Mouse (Mus musculus) cerebellum, adult 2 months (tissue): ENCODE results near the gene Lzts2. TPM values are rescaled to one million over a fixed set of nuclear protein-coding genes. Genes with fewer than 3 reads are reported as not detected.
A peak's percentile ranks its signal among the peaks of the same experiment; 100 is the strongest.

Experiments used
- DNase-seq, 2 experiments: peaks; one replicate each; pipeline ENCODE4 v3.0.0; 2021
- H3K27ac ChIP-seq: fragments of 200-500 bp; 2 replicates; pipeline ENCODE4 v1.5.1; 2012; ENCODE audit warnings: low read length, control low read depth, inconsistent platforms; ENCODE audit not compliant: insufficient read depth
- H3K27me3 ChIP-seq: fragments of 200-500 bp; 2 replicates; pipeline ENCODE4 v1.6.1; 2012; ENCODE audit warnings: inconsistent platforms, mild to moderate bottlenecking, low read length, moderate library complexity; ENCODE audit not compliant: control insufficient read depth, insufficient read depth
- H3K4me1 ChIP-seq: fragments of 200-500 bp; 2 replicates; pipeline ENCODE4 v1.6.1; 2011; ENCODE audit warnings: low read length; ENCODE audit not compliant: control insufficient read depth, insufficient read depth
- H3K4me3 ChIP-seq: fragments of 200-500 bp; replicated peaks from 2 replicates; pipeline ENCODE3; 2011; ENCODE audit warnings: mild to moderate bottlenecking, low read depth, low read length, control low read depth; ENCODE audit not compliant: insufficient read depth
- CTCF ChIP-seq: fragments of 200-500 bp; IDR thresholded peaks from 2 replicates; pipeline ENCODE4 v1.5.1; 2011; ENCODE audit warnings: low read depth, mild to moderate bottlenecking, control low read depth, low read length, moderate library complexity, borderline replicate concordance; ENCODE audit not compliant: insufficient read depth
- POLR2A ChIP-seq: fragments of 200-500 bp; IDR thresholded peaks from 2 replicates; pipeline ENCODE4 v1.6.1; 2011; ENCODE audit warnings: low read length, control low read depth, borderline replicate concordance; ENCODE audit not compliant: insufficient read depth
- WGBS: fragments of 180-500 bp; shearing (Covaris S2); methylation state at CpG from one replicate; pipeline ENCODE4 v1.1.7; 2018; 5-methylcytosine and 5-hydroxymethylcytosine counted together
- polyA plus RNA-seq: library from polyadenylated mRNA; depleted of rRNA; stranded (reverse); fragments of >200 nt; gene quantifications from 2 replicates; pipeline ENCODE4 v1.2.3, GENCODE M21; 2012

Lzts2 gene
- polyA plus RNA-seq, 1 experiment, result 56.3 TPM

DNA sequence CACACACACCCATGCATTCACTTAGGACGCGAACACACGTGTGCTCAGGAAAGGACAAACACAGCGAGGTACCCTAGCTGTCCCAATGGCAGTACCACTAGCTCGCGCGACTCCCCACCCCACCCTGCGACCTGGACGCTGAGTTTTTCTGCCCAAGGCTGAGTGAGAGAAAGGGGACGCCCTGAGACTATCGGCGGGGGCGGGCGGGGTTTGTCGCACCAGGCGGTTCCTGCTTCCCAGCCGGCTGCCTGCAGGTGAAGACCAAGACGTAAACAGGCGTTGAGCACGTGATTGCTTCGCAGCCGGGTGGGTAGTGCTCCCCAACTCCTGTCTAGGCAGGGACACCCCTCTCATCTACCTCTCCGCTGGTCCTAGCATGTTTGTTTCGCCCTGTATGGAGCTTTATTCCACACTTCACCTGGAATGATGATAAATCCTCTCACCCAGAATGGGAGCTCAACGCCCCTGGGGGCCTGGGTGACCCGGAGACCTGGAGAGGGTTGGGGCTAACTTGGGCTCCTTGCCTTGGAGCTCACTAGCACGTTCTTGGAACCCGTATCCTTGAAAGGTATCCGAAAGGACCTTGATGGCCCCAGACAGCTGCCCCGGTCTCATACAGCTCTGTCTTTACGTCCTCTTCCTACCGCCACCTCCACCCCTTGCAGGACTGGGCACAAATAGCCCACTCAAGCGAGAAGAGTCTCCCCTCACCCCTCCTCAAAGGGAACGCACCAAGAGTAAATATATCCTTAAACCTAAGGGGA lies 1.5 kb downstream of the Lzts2 start:
- peak; percentile 81 to 82 for DNase-seq
- WGBS, result under 1% methylated on average over 34 of the region's 34 CpGs
- H3K27me3 ChIP-seq, result no peaks in the 10 kb centered on the region
- peaks cover 8% of the 10 kb centered on the region for H3K4me1 ChIP-seq
- H3K27ac ChIP-seq, result peak overlapping the region; percentile 100
- no peak for TF ChIP-seq CTCF
- peak; percentile 31; the same call in 1 of the 2 replicates for TF ChIP-seq POLR2A
- peak overlapping the region; percentile 90 for H3K4me3 ChIP-seq

DNA sequence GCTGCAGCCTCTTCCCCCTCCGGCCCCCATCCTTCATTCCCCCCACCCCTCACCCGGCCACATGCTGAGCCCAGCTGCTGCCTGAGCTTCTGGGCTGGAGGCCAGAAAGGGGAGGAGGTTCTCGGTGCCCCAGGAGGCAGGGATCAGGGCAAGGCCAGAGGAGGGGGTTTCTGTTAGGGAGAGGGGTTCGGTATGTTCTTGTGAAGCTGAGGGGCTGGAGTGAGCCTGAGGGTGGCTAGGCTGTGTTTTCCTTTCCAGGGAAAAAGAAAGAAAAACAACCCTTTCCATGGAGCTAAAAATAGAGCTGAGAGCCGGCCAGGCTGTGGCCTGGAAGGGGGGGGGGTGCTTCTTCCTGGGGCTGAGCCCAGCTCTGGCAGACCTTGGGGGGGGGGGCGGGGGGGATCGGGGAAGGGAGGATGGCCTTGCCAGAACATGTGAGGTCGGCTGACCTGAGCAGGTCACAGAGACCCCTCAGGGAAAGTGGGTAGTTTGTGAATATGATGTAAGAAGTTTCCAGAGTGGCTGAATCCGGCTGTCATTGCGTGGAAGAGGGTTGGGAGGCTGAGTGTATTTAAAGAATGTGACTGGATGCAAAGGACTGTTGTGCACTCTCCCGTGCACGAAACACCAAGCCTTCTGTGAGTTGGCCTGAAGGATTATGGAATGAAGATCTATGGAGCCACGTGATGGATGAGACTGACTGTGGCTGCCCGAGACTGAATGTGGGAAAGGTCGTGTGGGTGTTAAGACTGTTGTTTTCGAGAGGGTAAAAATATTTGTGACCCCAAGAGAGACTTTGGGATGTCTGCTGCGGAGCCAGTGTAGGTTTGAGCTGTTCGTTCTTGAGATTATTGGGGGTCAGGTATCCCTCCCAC lies 2.4 kb downstream of the Lzts2 start:
- 0% methylated on average over 16 of the region's 18 CpGs for WGBS
- peaks cover 14% of the 10 kb centered on the region for H3K4me1 ChIP-seq
- peak overlapping the region; percentile 100 for H3K27ac ChIP-seq
- peak; percentile 64; the same call in 1 of the 2 replicates for TF ChIP-seq POLR2A
- no peak for TF ChIP-seq CTCF
- H3K4me3 ChIP-seq, result peak overlapping the region; percentile 90
- no peaks in the 10 kb centered on the region for H3K27me3 ChIP-seq
- peak; percentile 86 to 89 for DNase-seq

DNA sequence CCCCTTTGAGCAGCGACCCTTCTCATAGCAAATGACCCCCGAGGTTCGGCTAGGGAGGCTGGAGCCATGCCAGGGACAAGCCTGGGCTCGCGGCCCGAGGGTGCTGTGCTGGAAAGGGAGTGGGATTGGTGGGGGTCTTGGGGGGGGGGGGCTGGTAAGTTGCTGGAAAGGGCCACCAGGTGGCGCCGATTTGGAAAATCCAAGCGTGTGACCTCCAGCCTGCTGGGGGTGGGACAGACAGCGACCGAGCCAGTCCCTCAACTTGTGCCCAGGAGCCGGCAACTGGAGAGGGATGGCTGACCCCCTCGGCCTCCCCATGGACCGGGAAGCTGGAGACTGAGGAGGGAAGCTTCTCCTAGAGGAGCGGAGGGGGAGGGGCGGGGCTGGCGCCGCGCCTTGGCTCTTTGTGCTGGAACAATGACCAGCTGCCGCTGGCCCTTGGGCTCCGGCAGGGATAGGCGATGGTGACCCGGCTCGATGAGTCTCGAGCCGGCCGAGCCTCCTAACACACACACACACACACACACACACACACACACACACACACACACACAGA lies 3.1 kb downstream of the Lzts2 start:
- Histone ChIP-seq H3K4me1 (peaks cover 16% of the 10 kb centered on the region), H3K4me3 (peak overlapping the region; percentile 77), H3K27ac (peak overlapping the region; percentile 98), H3K27me3 (no peaks in the 10 kb centered on the region)
- peak; percentile 35; the same call in 1 of the 2 replicates for TF ChIP-seq CTCF
- no peak; the same call in 1 of the 2 replicates for TF ChIP-seq POLR2A
- WGBS, result under 1% methylated on average over 26 of the region's 27 CpGs
- peak; percentile 85 to 87 for DNase-seq

DNA sequence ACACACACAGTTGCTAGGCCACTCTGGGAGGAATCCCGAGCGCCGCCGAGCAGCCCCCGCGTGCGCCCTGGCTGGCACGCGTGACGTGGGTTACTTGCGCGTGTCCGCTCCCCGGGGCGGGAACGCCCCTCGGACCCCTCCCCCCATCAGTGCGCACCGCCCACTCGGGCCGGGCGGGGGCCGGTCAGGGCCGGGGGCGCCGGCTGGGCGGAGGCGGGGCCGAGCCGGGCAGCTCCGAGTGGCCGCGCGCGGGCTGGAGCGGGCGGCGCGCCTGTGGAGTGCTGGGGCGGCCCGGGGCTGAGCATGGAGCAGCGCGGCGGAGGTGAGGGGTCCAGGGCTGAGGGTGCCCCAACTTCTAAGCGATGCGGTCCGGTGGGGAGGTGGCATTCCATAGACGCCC lies 3.7 kb downstream of the Lzts2 start:
- peaks cover 16% of the 10 kb centered on the region for H3K4me1 ChIP-seq
- peak; percentile 24; the same call in 1 of the 2 replicates for TF ChIP-seq POLR2A
- TF ChIP-seq CTCF, result no peak
- under 1% methylated on average over 44 of the region's 48 CpGs for WGBS

DNA sequence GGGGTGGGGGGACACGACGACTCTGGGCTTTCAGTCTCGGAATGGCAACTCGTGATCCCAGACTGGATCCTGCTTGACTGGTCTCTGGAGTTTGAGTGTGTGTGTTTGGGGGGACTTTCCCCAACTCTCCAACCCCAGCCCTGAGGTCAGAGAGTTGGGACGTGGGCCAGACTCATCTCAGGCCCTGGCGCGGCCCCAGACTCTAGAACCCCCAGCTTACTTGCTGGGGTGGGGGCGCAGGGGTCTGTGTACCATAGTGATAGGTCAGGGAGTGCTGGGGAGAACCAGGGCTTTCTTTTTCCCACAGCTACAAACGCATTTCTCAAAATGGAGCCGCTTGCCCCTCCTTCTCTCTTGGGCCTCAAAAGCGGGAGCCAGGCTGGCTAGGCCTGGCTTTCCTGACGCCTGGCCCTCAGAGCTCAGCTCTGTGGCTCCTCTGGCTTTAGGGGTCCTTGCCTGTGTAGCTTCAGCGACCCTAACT lies 4.2 kb downstream of the Lzts2 start:
- TF ChIP-seq POLR2A (no peak), CTCF (no peak)
- WGBS, result 1% methylated on average over 13 of the region's 13 CpGs
- no peaks in the 10 kb centered on the region for H3K27me3 ChIP-seq
- peak overlapping the region; percentile 77 for H3K4me3 ChIP-seq
- peaks cover 16% of the 10 kb centered on the region for H3K4me1 ChIP-seq
- peak overlapping the region; percentile 98 for H3K27ac ChIP-seq
- DNase-seq, result peak; percentile 48 to 63

More for the DNA sequence above, 3.7 kb downstream of the Lzts2 start:
- Histone ChIP-seq H3K4me3 (peak overlapping the region; percentile 77), H3K27me3 (no peaks in the 10 kb centered on the region), H3K27ac (peak overlapping the region; percentile 98)
- peak; percentile 80 to 81 for DNase-seq

DNA sequence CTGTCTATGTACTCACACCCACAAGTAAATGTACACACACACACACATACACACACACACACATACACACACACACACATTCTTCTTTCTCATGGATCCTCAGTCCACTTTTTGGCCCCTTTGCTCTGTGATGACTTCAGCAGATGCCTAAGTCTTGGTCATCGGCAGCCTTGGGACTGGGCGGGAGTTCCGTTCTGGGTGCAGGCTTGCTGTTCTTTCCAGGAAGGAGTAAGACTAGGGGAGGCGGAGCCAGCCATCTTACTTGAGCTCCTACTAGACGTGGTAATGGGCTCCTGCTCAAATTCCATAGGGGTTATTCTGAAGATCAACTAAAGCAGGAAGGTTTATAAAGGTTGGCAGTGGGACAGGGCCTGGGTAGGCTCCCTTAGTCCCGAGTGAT lies 6.1 kb downstream of the Lzts2 start:
- no peak for TF ChIP-seq CTCF
- no peak for TF ChIP-seq POLR2A
- peak overlapping the region; percentile 59; the same call in 1 of the 2 replicates for H3K27ac ChIP-seq
- 46% methylated on average over 6 of the region's 6 CpGs for WGBS
- H3K4me1 ChIP-seq, result peaks cover 15% of the 10 kb centered on the region
- no peak for DNase-seq
- no peak overlapping the region for H3K4me3 ChIP-seq
- H3K27me3 ChIP-seq, result no peaks in the 10 kb centered on the region

DNA sequence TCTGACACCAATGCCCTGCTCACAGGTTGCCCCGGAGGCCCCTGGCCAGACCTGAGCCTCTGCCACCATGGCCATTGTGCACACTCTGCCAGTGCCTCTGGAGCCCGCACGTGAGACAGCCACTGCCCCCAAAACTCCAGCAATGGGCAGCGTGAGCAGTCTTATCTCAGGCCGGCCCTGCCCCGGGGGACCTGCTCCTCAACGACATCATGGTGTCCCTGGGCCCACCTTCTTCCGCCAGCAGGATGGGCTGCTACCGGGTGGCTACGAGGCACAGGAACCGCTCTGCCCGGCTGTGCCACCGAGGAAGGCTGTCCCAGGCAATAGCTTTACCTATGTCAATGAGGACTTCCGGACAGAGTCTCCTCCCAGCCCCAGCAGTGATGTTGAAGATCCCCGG lies 7.1 kb downstream of the Lzts2 start:
- Histone ChIP-seq H3K4me3 (no peak overlapping the region), H3K4me1 (peaks cover 15% of the 10 kb centered on the region), H3K27ac (no peak overlapping the region), H3K27me3 (no peaks in the 10 kb centered on the region)
- WGBS, result 65% methylated on average over 15 of the region's 15 CpGs
- TF ChIP-seq CTCF (no peak), POLR2A (no peak)
- no peak for DNase-seq
